Mouse (Mus musculus) spleen, postnatal 14 days (tissue): ENCODE results near the gene Edem2.

ENCODE experiments used
- DNase-seq, 2 experiments: peaks; one replicate each; pipeline ENCODE4 v3.0.0; 2021 to 2022; ENCODE audit warnings: low spot score in 2 of 2

The Edem2 gene

DNA sequence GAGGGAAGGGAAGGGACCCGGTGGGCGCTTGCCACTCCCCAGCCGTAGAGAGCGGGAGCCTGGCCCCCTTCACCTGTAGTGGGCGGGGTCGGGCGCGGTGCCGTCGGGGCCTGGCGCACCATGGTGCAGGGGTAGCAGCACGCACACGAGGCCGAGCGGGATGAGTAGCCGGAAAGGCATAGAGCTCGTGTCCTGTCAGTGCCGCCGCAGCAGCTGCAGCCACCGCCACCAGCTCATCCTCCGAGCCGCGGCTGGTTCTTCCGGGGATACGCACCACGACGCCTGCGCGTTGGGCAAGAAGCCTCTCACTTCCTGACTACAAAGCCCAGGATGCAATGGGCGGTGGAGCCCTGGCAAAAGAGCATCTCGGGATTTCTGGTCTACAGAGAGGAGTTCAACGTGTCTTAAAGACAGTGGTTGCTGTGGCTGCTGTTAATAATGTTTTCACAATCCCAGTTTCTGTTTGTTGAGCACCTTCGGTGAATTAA, at the start of gene Edem2:
TSS of gene Edem2 (minus strand) at position 318 of the 488 bp plus-strand sequence.
- DNase-seq, result peak; percentile 76 to 85

DNA sequence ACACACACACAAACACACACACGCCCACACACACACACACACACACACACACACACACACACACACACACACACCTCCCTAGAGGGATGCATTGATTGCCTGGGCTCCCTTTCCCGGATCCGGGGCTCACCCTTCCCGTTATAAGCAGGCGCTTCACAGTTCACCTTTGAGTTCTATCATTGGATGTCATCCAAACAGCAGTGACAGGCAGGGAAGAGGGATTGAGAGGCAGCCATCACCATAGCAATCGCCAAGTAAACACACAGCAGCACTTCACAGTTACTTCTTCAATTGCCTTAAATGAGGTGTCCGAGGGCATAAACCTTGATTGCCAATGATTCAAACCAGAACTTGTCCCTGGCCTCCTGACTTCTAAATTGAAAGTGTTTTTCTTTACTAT, 49.8 kb upstream of the Edem2 start:
- DNase-seq, result no peak

- no peak for DNase-seq
Measured at GRCm38 (mm10) chr2:155778004-155778403, 48.7 kb upstream of the Edem2 start.

DNA sequence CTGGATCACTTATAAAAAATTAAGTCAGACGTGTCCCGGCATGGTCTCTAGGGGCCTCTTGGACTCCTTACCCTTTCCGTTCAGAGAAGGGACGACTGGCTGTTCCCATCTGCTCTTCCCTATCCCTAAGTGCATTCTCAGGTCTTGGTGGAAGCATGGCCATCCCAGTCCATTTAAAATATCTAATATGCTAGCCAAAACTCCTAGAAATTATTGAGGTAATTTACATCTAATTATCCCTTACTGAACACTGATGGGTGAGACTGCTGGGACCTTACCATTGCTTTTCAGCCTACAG, 48.4 kb upstream of the Edem2 start:
- DNase-seq, result no peak

- no peak for DNase-seq
Measured at GRCm38 (mm10) chr2:155776824-155777687, 47.8 kb upstream of the Edem2 start.

GRCm38 (mm10) chr2:155775685-155776263, 46.5 kb upstream of the Edem2 start:
- peak in 1 of 2 experiments; percentile 31 for DNase-seq

GRCm38 (mm10) chr2:155774927-155775684, 45.8 kb upstream of the Edem2 start, which contains the start of gene Mmp24:
Mmp24 (plus strand) TSS chr2:155775342.
- no peak for DNase-seq

- DNase-seq, result no peak
Measured at GRCm38 (mm10) chr2:155774261-155774926, 45.1 kb upstream of the Edem2 start.

- DNase-seq, result no peak
Measured at GRCm38 (mm10) chr2:155773664-155774063, 44.4 kb upstream of the Edem2 start.

- DNase-seq, result peak in 1 of 2 experiments; percentile 64
Measured at GRCm38 (mm10) chr2:155764679-155765418, 35.6 kb upstream of the Edem2 start.

DNA sequence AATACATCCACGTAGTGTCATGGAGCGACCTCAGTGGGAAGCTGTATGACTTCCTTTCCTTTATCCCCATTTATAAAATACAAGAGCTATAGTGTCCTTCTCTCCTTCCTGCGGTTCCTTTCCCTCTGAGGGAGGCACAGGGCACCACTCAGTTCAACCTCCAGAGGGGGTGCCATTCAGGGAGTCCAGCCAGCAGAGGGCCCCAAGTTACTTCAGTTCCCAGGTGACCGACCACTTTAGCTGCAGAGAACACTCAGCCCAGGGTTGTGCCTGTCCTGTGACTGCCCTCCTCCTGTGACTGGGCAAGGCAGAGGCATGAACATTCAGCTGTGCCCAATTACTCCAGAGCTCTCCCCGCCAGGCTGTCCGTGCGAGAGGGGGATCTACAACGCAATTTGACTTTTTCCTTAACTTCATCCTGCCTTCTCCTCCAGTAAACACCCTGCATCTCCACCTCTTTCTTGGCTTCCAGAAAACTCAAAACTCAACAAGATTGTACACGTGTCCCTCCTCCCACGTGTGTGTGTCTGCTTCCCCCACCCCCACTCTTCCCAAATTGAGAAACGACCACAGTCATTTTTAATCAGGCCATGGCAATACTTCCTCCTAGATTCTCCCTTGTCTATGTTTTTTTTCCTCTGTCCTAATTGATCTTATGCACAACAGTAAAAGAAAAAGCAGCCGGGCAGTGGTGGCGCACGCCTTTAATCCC, 27.7 kb upstream of the Edem2 start:
- no peak for DNase-seq

GRCm38 (mm10) chr2:155755746-155756145, 26.5 kb upstream of the Edem2 start:
- DNase-seq, result peak in 1 of 2 experiments; percentile 35

GRCm38 (mm10) chr2:155751014-155751786, 21.9 kb upstream of the Edem2 start, which contains the start of gene Procr:
Procr (plus strand) TSS chr2:155751117.
- no peak for DNase-seq

DNA sequence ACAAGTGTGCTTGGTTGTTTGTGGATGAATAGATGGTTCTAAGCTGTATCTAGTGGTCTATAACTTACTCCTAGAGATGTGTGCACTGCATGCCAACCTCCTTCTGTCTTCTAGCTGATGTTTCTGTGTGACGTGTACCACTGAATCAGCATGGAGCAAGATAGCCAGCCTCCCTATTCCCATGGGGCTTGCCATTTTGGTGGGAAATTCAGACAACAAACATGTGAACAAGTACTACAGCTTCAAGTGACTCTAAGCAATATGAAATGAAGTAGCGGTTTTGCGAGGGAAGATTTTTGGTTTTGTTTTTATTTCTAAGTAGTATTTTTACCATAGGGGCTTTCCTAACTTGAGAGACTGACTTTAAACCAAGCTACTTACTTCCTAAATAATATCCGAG, 20.1 kb upstream of the Edem2 start:
- DNase-seq, result no peak

- no peak for DNase-seq
Measured at GRCm38 (mm10) chr2:155745487-155745886, 16.2 kb upstream of the Edem2 start.

DNA sequence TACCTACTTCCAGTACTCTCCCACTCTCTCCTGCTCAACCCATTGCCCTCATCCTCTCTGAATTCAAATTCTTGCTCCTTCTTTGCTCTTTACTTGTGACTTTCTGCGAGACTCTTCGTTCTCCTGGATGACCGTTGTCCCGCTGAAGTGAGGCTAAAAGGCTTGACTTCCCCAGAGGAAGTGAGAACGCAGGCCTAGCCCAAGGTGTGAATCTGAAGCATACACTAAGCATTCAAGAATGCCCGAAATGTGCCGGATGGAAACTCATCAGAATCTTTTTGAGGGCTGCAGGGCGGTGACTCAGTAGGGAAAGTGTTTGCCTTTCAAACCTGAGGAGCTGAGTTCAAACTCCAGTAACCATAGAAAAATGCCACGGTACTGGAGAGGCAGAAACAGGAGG, 14.1 kb upstream of the Edem2 start:
- no peak for DNase-seq

GRCm38 (mm10) chr2:155742931-155743337, 13.7 kb upstream of the Edem2 start:
- DNase-seq, result no peak

GRCm38 (mm10) chr2:155742211-155742610, 12.9 kb upstream of the Edem2 start:
- DNase-seq, result no peak

DNA sequence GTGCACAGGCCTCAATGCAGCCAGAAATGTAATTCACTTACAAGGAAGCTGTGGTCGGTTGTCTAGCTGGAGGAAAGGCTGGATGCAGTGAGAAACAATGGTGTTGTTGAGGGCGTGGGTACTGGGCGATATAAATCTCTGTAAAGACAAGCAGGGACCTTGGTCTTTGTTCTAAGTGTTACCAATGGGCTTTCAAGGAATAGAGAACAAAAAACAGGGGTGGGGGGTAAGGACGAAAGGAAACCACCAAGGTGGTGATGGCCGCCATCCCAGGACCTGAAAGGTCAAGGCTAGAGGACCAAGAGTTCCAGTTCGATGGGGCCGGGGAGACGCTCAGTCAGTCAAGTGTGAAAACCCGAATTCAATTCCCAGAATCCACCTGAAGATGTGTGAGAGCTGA, 8.5 kb upstream of the Edem2 start:
- DNase-seq, result no peak

DNA sequence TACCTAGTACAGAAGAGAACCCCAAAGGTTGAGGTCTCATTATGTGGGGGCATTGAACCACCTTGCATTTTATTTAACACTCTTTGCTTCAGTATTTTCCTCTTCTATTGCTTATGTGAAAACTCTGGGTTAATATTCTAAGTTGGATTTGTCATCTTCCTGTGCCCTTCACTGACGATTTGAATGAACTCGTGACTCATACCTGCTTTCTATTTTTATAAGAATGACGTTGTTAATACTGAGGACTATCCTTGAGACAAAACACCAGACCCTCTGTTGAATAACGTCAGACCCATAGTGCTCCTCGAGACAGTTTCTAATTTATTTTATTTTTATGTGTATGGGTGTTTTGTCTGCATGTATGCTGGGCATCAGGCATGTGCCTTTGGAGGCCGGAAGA, 7.7 kb upstream of the Edem2 start:
- DNase-seq, result no peak
